Mouse (Mus musculus): ENCODE measurements at regions not wholly inside any gene's neighbourhood (a gene's known extent, or its start where the extent isn't known, plus 50 kb on each side); places are given as distances from the start of the nearest gene placed in this dataset.

DNA sequence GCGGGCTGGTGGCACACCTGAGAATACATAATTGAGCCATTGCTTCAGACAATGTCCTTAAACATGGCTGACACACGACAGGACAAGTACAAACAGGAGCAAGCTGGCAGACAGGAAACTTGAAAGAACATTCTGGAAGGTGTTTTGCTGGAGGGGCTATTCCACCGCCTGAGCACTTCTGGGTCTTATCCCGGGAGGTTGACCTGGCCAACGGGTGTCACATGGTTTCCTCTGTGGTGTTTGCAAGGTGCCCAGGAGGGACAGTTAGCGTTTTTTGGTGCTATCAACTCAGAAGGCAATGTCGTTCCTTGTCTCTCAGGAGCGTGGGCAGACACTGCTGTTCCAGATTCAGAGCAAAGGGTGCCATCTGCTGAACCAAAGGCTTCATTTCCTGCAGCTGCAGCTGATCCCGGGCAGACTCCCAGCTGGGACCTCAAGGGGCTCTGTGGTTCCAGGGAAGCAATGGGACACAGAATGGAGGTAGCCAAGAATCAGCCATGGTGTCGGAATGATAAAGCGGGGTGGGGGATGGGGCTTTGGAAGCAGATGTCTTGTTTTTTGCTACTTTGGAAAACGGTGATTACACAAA lies 140.5 kb downstream of the Irx2 start:
- TF ChIP-seq CTCF (IDR thresholded peaks at IDR 0.05; ENCODE audit: low read depth) = peak; percentile 42; the same call in 1 of the 2 replicates
- TF ChIP-seq EP300 (optimal IDR thresholded peaks at IDR 0.05) = no peak

Data from stomach, postnatal 0 days (tissue).